Mouse (Mus musculus) CH12.LX (cell line): Measurements from ENCODE around the gene Cd96. TPM values are rescaled to one million over a fixed set of nuclear protein-coding genes. Genes with fewer than 3 reads are reported as not detected.

Source experiments
- DNase-seq: peaks from one replicate; pipeline ENCODE4 v3.0.0-alpha.2; 2013; ENCODE audit errors: extremely low read depth
- H3K27ac ChIP-seq: 2 replicates; pipeline ENCODE4 v1.5.1; 2012; ENCODE audit warnings: low read depth, mild to moderate bottlenecking, control low read depth, moderate library complexity; ENCODE audit not compliant: insufficient read depth
- H3K27me3 ChIP-seq: replicated peaks from 2 replicates; pipeline ENCODE3; 2012; ENCODE audit warnings: inconsistent platforms
- H3K36me3 ChIP-seq, 2 experiments: replicated peaks in 1 of 2; 2 replicates each; pipeline versions ENCODE3 to v1.6.1; 2012; ENCODE audit warnings: inconsistent platforms in 1 of 2, low read length in 1 of 2, mild to moderate bottlenecking in 1 of 2, mixed read lengths in 1 of 2, moderate library complexity in 1 of 2; ENCODE audit not compliant: control insufficient read depth in 1 of 2, insufficient read depth in 1 of 2
- H3K4me1 ChIP-seq, 2 experiments: 2 replicates each; pipeline ENCODE4 v1.6.1; 2012; ENCODE audit warnings: inconsistent platforms in 1 of 2, moderate library complexity in 1 of 2; ENCODE audit not compliant: insufficient read depth in 2 of 2, control insufficient read depth in 1 of 2
- H3K4me2 ChIP-seq: 2 replicates; pipeline ENCODE4 v1.6.1; 2012; ENCODE audit warnings: low read depth, mild to moderate bottlenecking, control low read depth; ENCODE audit not compliant: poor library complexity, insufficient read depth, severe bottlenecking
- H3K4me3 ChIP-seq, 3 experiments: fragments of 150-350 bp in 1 of 3; sonication (generic) in 1 of 3; replicated peaks in 1 of 3; 2 replicates each; pipeline versions ENCODE3 to v1.5.1; 2011 to 2012; ENCODE audit warnings: low read depth in 2 of 3, low read length in 2 of 3, mild to moderate bottlenecking in 2 of 3, moderate library complexity in 2 of 3, control low read depth in 1 of 3, improper control_type of control experiment in 1 of 3, inconsistent platforms in 1 of 3, mixed read lengths in 1 of 3; ENCODE audit not compliant: poor library complexity in 1 of 3
- H3K79me2 ChIP-seq: replicated peaks from 2 replicates; pipeline ENCODE4 v1.6.1; 2012; ENCODE audit warnings: mild to moderate bottlenecking, moderate library complexity; ENCODE audit not compliant: control insufficient read depth, poor library complexity, insufficient read depth, severe bottlenecking; ENCODE audit errors: extremely low read depth
- H3K9ac ChIP-seq: 2 replicates; pipeline ENCODE4 v1.6.1; 2012; ENCODE audit warnings: low read depth, mild to moderate bottlenecking, control low read depth, moderate library complexity; ENCODE audit not compliant: insufficient read depth
- H3K9me3 ChIP-seq: replicated peaks from 2 replicates; pipeline ENCODE3; 2012; ENCODE audit warnings: low read length, inconsistent platforms, mixed read lengths
- BHLHE40 ChIP-seq: IDR thresholded peaks from 2 replicates; pipeline ENCODE4 v1.6.1; 2011; ENCODE audit warnings: mild to moderate bottlenecking, low read depth, low read length, improper control_type of control experiment
- CHD2 ChIP-seq: IDR thresholded peaks from 2 replicates; pipeline ENCODE4 v1.6.1; 2011; ENCODE audit warnings: low read length, improper control_type of control experiment
- CTCF ChIP-seq, 2 experiments: IDR thresholded peaks in 1 of 2; conservative IDR thresholded peaks in 1 of 2; 2 replicates each; pipeline ENCODE4 v1.5.1; 2011 to 2012; ENCODE audit warnings: low read depth in 2 of 2, low read length in 2 of 2, improper control_type of control experiment in 1 of 2, inconsistent platforms in 1 of 2, mild to moderate bottlenecking in 1 of 2, moderate library complexity in 1 of 2
- EP300 ChIP-seq: IDR thresholded peaks from 2 replicates; pipeline ENCODE4 v1.6.1; 2011; ENCODE audit warnings: low read length, improper control_type of control experiment
- ETS1 ChIP-seq: conservative IDR thresholded peaks from 2 replicates; pipeline ENCODE4 v1.6.1; 2012; ENCODE audit warnings: low read depth, mild to moderate bottlenecking, inconsistent platforms, low read length, improper control_type of control experiment, moderate library complexity
- HCFC1 ChIP-seq: IDR thresholded peaks from 2 replicates; pipeline ENCODE4 v1.6.1; 2012; ENCODE audit warnings: low read depth, mild to moderate bottlenecking, inconsistent platforms, low read length, improper control_type of control experiment
- JUN ChIP-seq: IDR thresholded peaks from 2 replicates; pipeline ENCODE4 v1.6.1; 2011; ENCODE audit warnings: low read depth, mild to moderate bottlenecking, low read length, improper control_type of control experiment, moderate library complexity; ENCODE audit not compliant: insufficient read depth
- JUND ChIP-seq: conservative IDR thresholded peaks from 2 replicates; pipeline ENCODE4 v1.6.1; 2011; ENCODE audit warnings: low read depth, low read length, improper control_type of control experiment
- KAT2A ChIP-seq: IDR thresholded peaks from 2 replicates; pipeline ENCODE4 v1.6.1; 2012; ENCODE audit warnings: low read length, improper control_type of control experiment, inconsistent platforms; ENCODE audit not compliant: insufficient replicate concordance
- MAX ChIP-seq: IDR thresholded peaks from 2 replicates; pipeline ENCODE4 v1.6.1; 2011; ENCODE audit warnings: low read length, improper control_type of control experiment
- MXI1 ChIP-seq: IDR thresholded peaks from 2 replicates; pipeline ENCODE4 v1.6.1; 2011; ENCODE audit warnings: mild to moderate bottlenecking, low read depth, low read length, improper control_type of control experiment
- NRF1 ChIP-seq: IDR thresholded peaks from 2 replicates; pipeline ENCODE4 v1.6.1; 2014; ENCODE audit warnings: low read depth, mild to moderate bottlenecking, inconsistent platforms, low read length, improper control_type of control experiment, moderate library complexity
- PAX5 ChIP-seq: IDR thresholded peaks from 2 replicates; pipeline ENCODE4 v1.6.1; 2012; ENCODE audit warnings: low read length, inconsistent platforms, mixed read lengths
- SIN3A ChIP-seq: IDR thresholded peaks from 2 replicates; pipeline ENCODE4 v1.6.1; 2012; ENCODE audit warnings: low read length, improper control_type of control experiment, inconsistent platforms
- TBP ChIP-seq: conservative IDR thresholded peaks from 2 replicates; pipeline ENCODE4 v1.6.1; 2011; ENCODE audit warnings: low read depth, low read length, improper control_type of control experiment
- UBTF ChIP-seq: IDR thresholded peaks from 2 replicates; pipeline ENCODE4 v1.6.1; 2012; ENCODE audit warnings: low read depth, mild to moderate bottlenecking, inconsistent platforms, low read length, improper control_type of control experiment, moderate library complexity
- USF2 ChIP-seq: conservative IDR thresholded peaks from 2 replicates; pipeline ENCODE4 v1.6.1; 2011; ENCODE audit warnings: low read depth, low read length, improper control_type of control experiment
- ZC3H11A ChIP-seq: IDR thresholded peaks from 2 replicates; pipeline ENCODE4 v1.6.1; 2012; ENCODE audit warnings: low read depth, mild to moderate bottlenecking, inconsistent platforms, low read length, improper control_type of control experiment
- ZKSCAN1 ChIP-seq: IDR thresholded peaks from 2 replicates; pipeline ENCODE4 v1.6.1; 2012; ENCODE audit warnings: low read depth, inconsistent platforms, low read length, improper control_type of control experiment, borderline replicate concordance
- ZMIZ1 ChIP-seq: IDR thresholded peaks from 2 replicates; pipeline ENCODE4 v1.6.1; 2012; ENCODE audit warnings: low read depth, mild to moderate bottlenecking, inconsistent platforms, low read length, improper control_type of control experiment
- ZNF384 ChIP-seq: IDR thresholded peaks from 2 replicates; pipeline ENCODE4 v1.6.1; 2012; ENCODE audit warnings: low read depth, low read length, improper control_type of control experiment, inconsistent platforms
- dilution Hi-C: fragments of 300-500 bp; cut with MboI; formaldehyde crosslinking; loops from 2 replicates; pipeline ENCODE4 v1.14.3; 2020; ENCODE audit warnings: low sequenced_read_pairs; ENCODE audit not compliant: extremely low pct_unique_long_range_greater_than_20kb, extremely low pct_ligation_motif_present
- in situ Hi-C: fragments of 300-500 bp; cut with MboI; formaldehyde crosslinking; loops from 3 replicates; pipeline ENCODE4 v1.14.3; 2019; ENCODE audit warnings: low sequenced_read_pairs, low pct_ligation_motif_present, low pct_unique_long_range_greater_than_20kb, mixed read lengths
- polyA plus RNA-seq: library from polyadenylated mRNA; unstranded; fragments of >175 nt; gene quantifications from 2 replicates; pipeline ENCODE4 v1.2.1, GENCODE M21; 2012; ENCODE audit warnings: low read depth; ENCODE audit not compliant: insufficient read length
- total RNA-seq, 2 experiments: library from RNA; depleted of rRNA; stranded (reverse); fragments of 300-350 nt in 1 of 2; fragments of >200 nt in 1 of 2; gene quantifications; 2 replicates each; pipeline ENCODE4 v1.2.3; 2012 to 2014

Cd96 gene
- total and polyA plus RNA-seq, 3 experiments: 4.4 to 9.7 (median 5.9) TPM

DNA sequence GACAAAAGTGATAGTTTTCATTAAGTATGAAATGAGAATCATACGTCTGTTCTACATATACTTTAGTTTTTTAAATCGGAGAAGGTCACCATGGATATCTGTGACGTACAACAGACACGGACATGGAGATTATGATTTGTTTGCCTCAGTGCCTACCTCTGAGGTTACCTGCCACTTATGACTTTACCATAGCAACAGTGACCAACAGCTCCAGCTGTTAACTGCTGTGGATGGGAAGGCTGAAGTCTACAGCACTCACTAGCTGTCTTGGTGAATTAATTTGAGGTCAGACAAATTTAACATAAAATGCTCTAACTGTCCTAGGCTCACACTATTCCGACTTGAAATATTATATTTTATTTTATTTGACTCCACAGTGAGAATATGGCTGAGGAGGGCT, 56.8 kb downstream of the Cd96 start:
- Histone ChIP-seq H3K27me3 (no peaks in the 10 kb centered on the region), H3K36me3 (no peaks in the 10 kb centered on the region), H3K9ac (no peak overlapping the region), H3K79me2 (no peaks in the 10 kb centered on the region), H3K4me3 (no peak overlapping the region), H3K9me3 (peaks cover 5% of the 10 kb centered on the region), H3K27ac (no peak overlapping the region), H3K4me1 (no peaks in the 10 kb centered on the region), H3K4me2 (no peak overlapping the region)
- dilution Hi-C loops (no loop called here), in situ Hi-C loops (no loop called here)
- no peak for DNase-seq
- TF ChIP-seq CHD2: no peak

DNA sequence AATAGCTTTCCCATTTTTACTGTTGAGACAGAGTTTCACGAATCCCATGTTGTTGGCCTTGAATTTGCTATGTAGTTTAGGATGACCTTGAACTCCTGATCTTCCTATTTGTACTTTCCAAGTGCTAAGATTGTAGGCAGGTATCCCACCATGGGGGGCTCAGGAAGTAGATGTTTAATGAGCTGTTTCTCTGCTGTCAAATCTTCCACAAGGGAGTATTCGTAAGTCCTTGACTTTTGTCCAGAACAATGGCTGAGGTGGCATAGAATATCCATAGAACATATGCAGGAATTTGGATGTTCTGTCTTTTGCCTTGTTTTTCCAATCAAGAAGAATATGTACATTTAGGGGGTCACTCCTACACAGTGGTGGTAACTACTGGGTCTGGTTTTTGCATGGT, 73.1 kb downstream of the Cd96 start:
- in situ Hi-C loops (no loop called here), dilution Hi-C loops (no loop called here)
- no peak for DNase-seq
- no peak overlapping the region for H3K4me3 ChIP-seq
- no peak overlapping the region for H3K4me2 ChIP-seq
- 0 out of 4 replicates have a peak, but pooled peaks cover 0 to 2% of the 10 kb centered on the region in 2 experiments for H3K4me1 ChIP-seq
- no peak overlapping the region for H3K9ac ChIP-seq
- TF ChIP-seq SIN3A (no peak), PAX5 (no peak), ZNF384 (no peak), ZKSCAN1 (no peak), BHLHE40 (no peak), CHD2 (no peak), JUN (no peak), USF2 (no peak), ZC3H11A (no peak), UBTF (no peak), EP300 (no peak), JUND (no peak)
- no peaks in the 10 kb centered on the region for H3K27me3 ChIP-seq
- no peaks in the 10 kb centered on the region for H3K79me2 ChIP-seq
- no peaks in the 10 kb centered on the region for H3K9me3 ChIP-seq
- peaks cover 0 to 2% of the 10 kb centered on the region in 2 experiments for H3K36me3 ChIP-seq
- H3K27ac ChIP-seq: no peak overlapping the region

DNA sequence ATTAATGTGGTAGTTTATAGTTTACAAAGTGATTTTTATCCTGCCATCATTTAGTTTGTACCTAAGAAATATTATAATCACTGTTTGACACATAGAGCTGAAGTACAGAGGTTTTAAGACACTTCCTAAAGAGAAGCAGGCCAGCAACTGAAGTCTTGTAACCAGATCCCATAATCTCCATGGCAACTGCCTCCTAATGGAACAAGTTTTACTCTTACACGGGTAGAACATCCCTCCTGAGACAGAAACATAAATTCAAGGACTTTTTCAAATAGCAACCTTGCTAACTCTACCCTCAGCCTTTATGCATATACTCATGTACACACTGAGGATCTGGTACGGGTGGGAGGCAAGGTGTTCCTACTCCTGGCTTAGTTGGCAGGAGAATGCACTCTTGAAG, 83.8 kb downstream of the Cd96 start:
- Histone ChIP-seq H3K9ac (no peak overlapping the region), H3K27me3 (no peaks in the 10 kb centered on the region)

More for the DNA sequence above, 83.8 kb downstream of the Cd96 start:
- in situ Hi-C loops (no loop called here), dilution Hi-C loops (no loop called here)
- Histone ChIP-seq H3K9me3 (no peaks in the 10 kb centered on the region), H3K79me2 (no peaks in the 10 kb centered on the region), H3K36me3 (no peaks in the 10 kb centered on the region), H3K4me1 (no peaks in the 10 kb centered on the region), H3K4me3 (no peak overlapping the region), H3K4me2 (no peak overlapping the region), H3K27ac (no peak overlapping the region)
- no peak for DNase-seq
- TF ChIP-seq BHLHE40: no peak
- no peak for TF ChIP-seq HCFC1
- no peak for TF ChIP-seq USF2
- no peak for TF ChIP-seq MXI1
- no peak for TF ChIP-seq UBTF
- TF ChIP-seq ZMIZ1: no peak
- TF ChIP-seq ZKSCAN1: no peak
- no peak for TF ChIP-seq NRF1
- TF ChIP-seq CTCF (conservative IDR thresholded peaks at IDR 0.05 in 1 of 2, IDR thresholded peaks at IDR 0.05 in 1 of 2; ENCODE audit: low read depth in 2 of 2, low read length in 2 of 2): no peak
- TF ChIP-seq TBP: no peak
- TF ChIP-seq MAX: no peak
- TF ChIP-seq ETS1: no peak
- TF ChIP-seq KAT2A: no peak
